Mouse (Mus musculus) olfactory bulb, adult 2 months (tissue): ENCODE data around the gene Atn1.

Source experiments
- CTCF ChIP-seq: fragments of 200-500 bp; IDR thresholded peaks from 2 replicates; pipeline ENCODE4 v1.5.1; 2012; ENCODE audit warnings: low read depth, mild to moderate bottlenecking, low read length, moderate library complexity; ENCODE audit not compliant: insufficient read depth
- POLR2A ChIP-seq: fragments of 200-500 bp; IDR thresholded peaks from 2 replicates; pipeline ENCODE4 v1.6.1; 2012; ENCODE audit warnings: mild to moderate bottlenecking, low read depth, low read length, moderate library complexity; ENCODE audit not compliant: insufficient read depth

- TF ChIP-seq CTCF (no peak), POLR2A (no peak)
Observed at GRCm38 (mm10) chr6:124770511-124770910, 14.2 kb upstream of the Atn1 start.
